ENCODE assay signal across 9 mouse cellular contexts in the genomic region with DNA sequence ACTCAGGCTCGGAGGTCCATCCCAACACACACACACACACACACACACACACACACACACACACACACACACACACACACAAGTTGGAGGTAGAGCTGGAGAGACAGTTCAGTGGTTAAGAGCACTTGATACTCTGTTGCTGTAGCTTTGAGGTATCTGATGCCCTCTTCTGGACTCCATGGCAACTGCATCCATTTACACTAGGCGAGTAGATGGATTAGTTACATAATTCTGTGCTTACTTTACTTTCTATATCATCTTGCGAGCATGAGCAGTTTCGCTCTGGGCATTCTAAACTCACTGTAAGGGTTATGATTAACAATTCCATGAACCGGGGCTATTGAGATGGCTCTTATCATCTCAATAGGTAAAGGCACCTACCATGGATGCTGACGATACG. TPM values are rescaled to one million over a fixed set of nuclear protein-coding genes. Genes with fewer than 3 reads are reported as not detected.
A peak's percentile ranks its signal among the peaks of the same experiment; 100 is the strongest.
DNase-seq lines count a peak whose midpoint lies in the region; ATAC-seq and TF ChIP-seq lines count a peak whose summit lies in the region.
"Had no signal": no experiment of that assay in that cellular context is flagged by ENCODE, and none has a peak within 500 bp of the region (broad histone marks: within the 10 kb centered on the region; RNA-seq: fewer than 3 reads in every experiment).

No protein-coding gene starts in this region.

- TF ChIP-seq CTCF in heart, postnatal 0 days (IDR thresholded peaks at IDR 0.05; ENCODE audit: low read depth) = peak; percentile 60

- ATAC-seq in heart, postnatal 0 days (ENCODE audit: insufficient read depth, low read depth) = no peak

- WGBS in heart, postnatal 0 days = 61% methylated on average over 7 of the region's 7 CpGs
- WGBS in heart, embryonic 10.5 days = 58% methylated on average over 7 of the region's 7 CpGs

- TF ChIP-seq EP300 in heart, postnatal 0 days (IDR thresholded peaks at IDR 0.05; ENCODE audit: low read depth) = no peak

- H3K4me3 ChIP-seq in heart, postnatal 0 days (ENCODE audit: low read depth, low read length) = no peak overlapping the region
- H3K4me3 ChIP-seq in heart, embryonic 10.5 days = no peak overlapping the region
- H3K4me3 ChIP-seq: limb, embryonic 15.5 days had no signal

- H3K9ac ChIP-seq in heart, postnatal 0 days (replicated peaks; ENCODE audit: low read depth, low read length) = no peak overlapping the region
- H3K9ac ChIP-seq: limb, embryonic 15.5 days had no signal

- peak; percentile 30 for DNase-seq in heart, postnatal 0 days (ENCODE audit: low spot score)
- no peak for DNase-seq in heart, embryonic 10.5 days (ENCODE audit: low spot score)
- peak; percentile 78 for DNase-seq in CD4-positive, CD25-positive, alpha-beta regulatory T cell, adult 2 months (ENCODE audit: low read depth, low spot score)
- DNase-seq in cerebellum, adult 11-12 months = peak; percentile 65
- DNase-seq in heart, postnatal 4 days = peak; percentile 55
- DNase-seq in left cerebral cortex, adult 8-10 months (ENCODE audit: low spot score in 2 of 2) = peak; percentile 51 to 83
- peak; percentile 32 to 55 for DNase-seq in natural killer cell, adult 2 months (ENCODE audit: low spot score in 2 of 2)
- DNase-seq in ovary, adult 18-20 months (ENCODE audit: low spot score) = no peak

- no peaks in the 10 kb centered on the region for H3K9me3 ChIP-seq in heart, postnatal 0 days (replicated peaks; ENCODE audit: control insufficient read depth, low read length)
- no peaks in the 10 kb centered on the region for H3K9me3 ChIP-seq in heart, embryonic 10.5 days
- H3K9me3 ChIP-seq: limb, embryonic 15.5 days had no signal

- no peak overlapping the region for H3K4me2 ChIP-seq in heart, postnatal 0 days (ENCODE audit: low read depth, low read length)
- H3K4me2 ChIP-seq: limb, embryonic 15.5 days had no signal

- no peaks in the 10 kb centered on the region for H3K36me3 ChIP-seq in heart, postnatal 0 days (replicated peaks; ENCODE audit: control insufficient read depth, insufficient read depth, low read length)
- H3K36me3 ChIP-seq in heart, embryonic 10.5 days = no peaks in the 10 kb centered on the region
- H3K36me3 ChIP-seq: limb, embryonic 15.5 days had no signal

- H3K4me1 ChIP-seq in heart, postnatal 0 days (ENCODE audit: control insufficient read depth, insufficient read depth) = no peaks in the 10 kb centered on the region
- H3K4me1 ChIP-seq in heart, embryonic 10.5 days = peaks cover 22% of the 10 kb centered on the region

- H3K27me3 ChIP-seq in heart, postnatal 0 days (ENCODE audit: control insufficient read depth, insufficient read depth, low read length) = no peaks in the 10 kb centered on the region
- no peaks in the 10 kb centered on the region for H3K27me3 ChIP-seq in heart, embryonic 10.5 days (ENCODE audit: insufficient read depth, poor library complexity, severe bottlenecking)
- H3K27me3 ChIP-seq: limb, embryonic 15.5 days had no signal

- H3K27ac ChIP-seq in heart, postnatal 0 days (ENCODE audit: low read depth) = no peak overlapping the region
- H3K27ac ChIP-seq in heart, embryonic 10.5 days = no peak overlapping the region
- H3K27ac ChIP-seq: limb, embryonic 15.5 days had no signal

RNA-seq across cellular contexts. Expression of gene Tmem130, which starts 8.6 kb away (rescaled TPM):
- total RNA-seq in heart, postnatal 0 days (2014; rRNA removed; ENCODE audit: low replicate concordance) = 0.53 and 2.2 TPM in 2 replicates
- polyA plus RNA-seq in heart, postnatal 0 days (2015; fragmentation: Nextera tagmentation; extraction: Ambion mirVana) = 0.36 and 0.44 TPM in 2 replicates
- polyA plus RNA-seq in heart, embryonic 10.5 days (2016; fragmentation: Nextera tagmentation; extraction: Ambion mirVana) = 1.9 and 2.4 TPM in 2 replicates
- total RNA-seq in heart, postnatal 4 days (2021) = under 1 TPM; 0.86 TPM
- 100 to 1,000 TPM; 187 to 205 (median 196) TPM for total RNA-seq in left cerebral cortex, adult 8-10 months (2022)

RNA-seq across cellular contexts. Expression of gene Trrap, which starts 14.5 kb away (rescaled TPM):
- 73.2 and 85.0 TPM in 2 replicates for total RNA-seq in heart, postnatal 0 days (2014; rRNA removed; ENCODE audit: low replicate concordance)
- polyA plus RNA-seq in heart, postnatal 0 days (2015; fragmentation: Nextera tagmentation; extraction: Ambion mirVana) = 23.2 and 24.6 TPM in 2 replicates
- 61.0 and 76.8 TPM in 2 replicates for polyA plus RNA-seq in heart, embryonic 10.5 days (2016; fragmentation: Nextera tagmentation; extraction: Ambion mirVana)
- total RNA-seq in heart, postnatal 4 days (2021) = 10 to 100 TPM; 84.6 to 88.5 TPM
- 100 to 1,000 TPM; 136 to 161 (median 156) TPM for total RNA-seq in left cerebral cortex, adult 8-10 months (2022)

Comparison
In these comparisons a context has a peak if more than half of its experiments do, and no peak if none do; other contexts are left out.
1. DNase-seq: peak in heart, postnatal 0 days (single experiment), CD4-positive, CD25-positive, alpha-beta regulatory T cell, adult 2 months (single experiment), cerebellum, adult 11-12 months (single experiment), heart, postnatal 4 days (single experiment), left cerebral cortex, adult 8-10 months (2 of 2) and natural killer cell, adult 2 months (2 of 2); none in heart, embryonic 10.5 days (single experiment) and ovary, adult 18-20 months (single experiment).
2. RNA of gene Tmem130, which starts 8.6 kb away (total RNA-seq): 187 to 205 TPM in left cerebral cortex, adult 8-10 months; 0.86 TPM in heart, postnatal 4 days and 0.53 to 2.2 TPM in heart, postnatal 0 days; every median in the first group is over 10 times any median in the second.